Mouse (Mus musculus) forebrain, embryonic 14.5 days (tissue): ENCODE measurements around the gene Mkrn2os. TPM values are rescaled to one million over a fixed set of nuclear protein-coding genes. Genes with fewer than 3 reads are reported as not detected.
A peak's percentile ranks its signal among the peaks of the same experiment; 100 is the strongest.

Source experiments
- ATAC-seq: fragments of 200-750 bp; cut with Nextera tagmentation; 2 replicates; pipeline ENCODE4 v1.8.0; 2017; ENCODE audit warnings: mild to moderate bottlenecking, moderate library complexity
- DNase-seq: peaks from one replicate; pipeline ENCODE4 v3.0.0-alpha.2; 2015; ENCODE audit warnings: low spot score
- H3K27ac ChIP-seq: fragments of 300-500 bp; sonication (generic); 2 replicates; pipeline ENCODE4 v1.5.1; 2014; ENCODE audit warnings: low read depth, mild to moderate bottlenecking, control low read depth, low read length, moderate library complexity
- H3K27me3 ChIP-seq: fragments of 300-500 bp; sonication (generic); replicated peaks from 2 replicates; pipeline ENCODE4 v1.6.1; 2014; ENCODE audit warnings: low read length, control low read depth, mixed read lengths; ENCODE audit not compliant: control insufficient read depth, insufficient read depth
- H3K36me3 ChIP-seq: fragments of 300-500 bp; sonication (generic); 2 replicates; pipeline ENCODE4 v1.6.1; 2014; ENCODE audit warnings: low read length, control low read depth; ENCODE audit not compliant: control insufficient read depth, insufficient read depth
- H3K4me1 ChIP-seq: fragments of 300-500 bp; sonication (generic); 2 replicates; pipeline ENCODE4 v1.6.1; 2014; ENCODE audit warnings: antibody characterized with exemption, low read length, control low read depth; ENCODE audit not compliant: control insufficient read depth, insufficient read depth
- H3K4me2 ChIP-seq: fragments of 300-500 bp; sonication (generic); 2 replicates; pipeline ENCODE4 v1.6.1; 2014; ENCODE audit warnings: mild to moderate bottlenecking, control low read depth, low read length
- H3K4me3 ChIP-seq: fragments of 300-500 bp; sonication (generic); 2 replicates; pipeline ENCODE4 v1.5.1; 2014; ENCODE audit warnings: low read depth, low read length, control low read depth
- H3K9ac ChIP-seq: fragments of 300-500 bp; sonication (generic); 2 replicates; pipeline ENCODE4 v1.6.1; 2014; ENCODE audit warnings: mild to moderate bottlenecking, low read length, control low read depth, moderate library complexity
- H3K9me3 ChIP-seq: fragments of 300-500 bp; sonication (generic); replicated peaks from 2 replicates; pipeline ENCODE4 v1.6.1; 2016; ENCODE audit warnings: low read length, control low read depth, mixed read lengths; ENCODE audit not compliant: control insufficient read depth
- WGBS: fragments of 180-500 bp; shearing (Covaris S2); extraction: QIAGEN DNeasy Blood & Tissue Kit; methylation state at CpG from one replicate; pipeline ENCODE4 v1.1.7; 2014; 5-methylcytosine and 5-hydroxymethylcytosine counted together
- polyA plus RNA-seq: library from polyadenylated mRNA; unstranded; fragments of >200 nt; fragmentation: Nextera tagmentation; extraction: Ambion mirVana; gene quantifications from 2 replicates; pipeline ENCODE4 v1.2.1, GENCODE M21; 2014

Gene Mkrn2os
- polyA plus RNA-seq, 1 experiment from 2014 or later: 0.30 TPM

GRCm38 (mm10) chr6:115610301-115610700 lies 17.9 kb upstream of the Mkrn2os start:
- H3K4me2 ChIP-seq: no peak overlapping the region
- H3K27ac ChIP-seq: no peak overlapping the region
- DNase-seq (no peak), ATAC-seq (no peak)
- no peak overlapping the region for H3K9ac ChIP-seq
- no peaks in the 10 kb centered on the region for H3K9me3 ChIP-seq
- H3K4me3 ChIP-seq: no peak overlapping the region
- no peaks in the 10 kb centered on the region for H3K27me3 ChIP-seq
- WGBS: 95% methylated on average over 5 of the region's 5 CpGs
- peaks cover 59% of the 10 kb centered on the region for H3K36me3 ChIP-seq
- no peaks in the 10 kb centered on the region for H3K4me1 ChIP-seq

- no peak overlapping the region for H3K4me3 ChIP-seq
- WGBS: 72% methylated on average over 3 of the region's 3 CpGs
- H3K36me3 ChIP-seq: peaks cover 48% of the 10 kb centered on the region
- H3K9ac ChIP-seq: no peak overlapping the region
- ATAC-seq (no peak), DNase-seq (peak; percentile 36)
- no peaks in the 10 kb centered on the region for H3K9me3 ChIP-seq
- no peak overlapping the region for H3K4me2 ChIP-seq
- H3K27ac ChIP-seq: no peak overlapping the region
- no peaks in the 10 kb centered on the region for H3K4me1 ChIP-seq
- no peaks in the 10 kb centered on the region for H3K27me3 ChIP-seq
Measured at GRCm38 (mm10) chr6:115609121-115609520, 16.7 kb upstream of the Mkrn2os start.

GRCm38 (mm10) chr6:115607429-115607828 lies 15.1 kb upstream of the Mkrn2os start:
- Histone ChIP-seq H3K9me3 (no peaks in the 10 kb centered on the region), H3K27ac (no peak overlapping the region), H3K4me1 (peaks cover 6% of the 10 kb centered on the region), H3K4me3 (no peak overlapping the region), H3K36me3 (peaks cover 32% of the 10 kb centered on the region), H3K4me2 (no peak overlapping the region), H3K9ac (no peak overlapping the region; the same call in 1 of the 2 replicates), H3K27me3 (no peaks in the 10 kb centered on the region)
- WGBS: 75% methylated on average over 4 of the region's 4 CpGs
- no peak for DNase-seq
- ATAC-seq: no peak

GRCm38 (mm10) chr6:115606461-115606860 lies 14.1 kb upstream of the Mkrn2os start:
- no peak for DNase-seq
- H3K4me2 ChIP-seq: no peak overlapping the region

GRCm38 (mm10) chr6:115601715-115602523 lies 9.5 kb upstream of the Mkrn2os start, which contains the start of gene Mkrn2:
Gene Mkrn2, plus strand, starts transcription at chr6:115601902.
- H3K9ac ChIP-seq: peak within 1 kb of the TSS; percentile 88
- no peaks in the 10 kb centered on the region for H3K27me3 ChIP-seq
- peak within 1 kb of the TSS; percentile 48; the same call in 1 of the 2 replicates for H3K27ac ChIP-seq
- H3K9me3 ChIP-seq: no peaks in the 10 kb centered on the region
- peak; percentile 87 for DNase-seq
- H3K4me2 ChIP-seq: peak within 1 kb of the TSS; percentile 67
- peak; percentile 95 for ATAC-seq
- H3K4me1 ChIP-seq: peaks cover 8% of the 10 kb centered on the region
- WGBS: under 1% methylated on average over 60 of the region's 61 CpGs
- peak within 1 kb of the TSS; percentile 75 for H3K4me3 ChIP-seq
- H3K36me3 ChIP-seq: 0 out of 2 replicates have a peak, but pooled peaks cover 4% of the 10 kb centered on the region

More at GRCm38 (mm10) chr6:115606461-115606860, 14.1 kb upstream of the Mkrn2os start:
- H3K9me3 ChIP-seq: no peaks in the 10 kb centered on the region
- H3K27ac ChIP-seq: no peak overlapping the region
- 86% methylated on average over 1 of the region's 1 CpGs for WGBS
- no peaks in the 10 kb centered on the region for H3K27me3 ChIP-seq
- H3K36me3 ChIP-seq: peaks cover 23% of the 10 kb centered on the region
- peaks cover 8% of the 10 kb centered on the region for H3K4me1 ChIP-seq
- no peak for ATAC-seq
- H3K4me3 ChIP-seq: no peak overlapping the region
- H3K9ac ChIP-seq: no peak overlapping the region

GRCm38 (mm10) chr6:115601322-115601714 lies 8.9 kb upstream of the Mkrn2os start:
- Histone ChIP-seq H3K9me3 (no peaks in the 10 kb centered on the region), H3K27ac (no peak overlapping the region), H3K9ac (0 out of 2 replicates have a peak overlapping the region, but pooled peaks have one; percentile 88), H3K4me3 (peak overlapping the region; percentile 75), H3K4me2 (peak overlapping the region; percentile 67; the same call in 1 of the 2 replicates), H3K36me3 (0 out of 2 replicates have a peak, but pooled peaks cover 4% of the 10 kb centered on the region), H3K27me3 (no peaks in the 10 kb centered on the region), H3K4me1 (peaks cover 8% of the 10 kb centered on the region)
- DNase-seq (no peak), ATAC-seq (peak; percentile 10; the same call in 1 of the 2 replicates)
- WGBS: 67% methylated on average over 4 of the region's 4 CpGs

- Histone ChIP-seq H3K36me3 (no peaks in the 10 kb centered on the region), H3K4me3 (no peak overlapping the region), H3K4me2 (no peak overlapping the region), H3K4me1 (no peaks in the 10 kb centered on the region), H3K9ac (no peak overlapping the region), H3K27ac (no peak overlapping the region), H3K27me3 (no peaks in the 10 kb centered on the region), H3K9me3 (no peaks in the 10 kb centered on the region)
- ATAC-seq (no peak), DNase-seq (no peak)
- WGBS: 68% methylated on average over 3 of the region's 3 CpGs
Measured at GRCm38 (mm10) chr6:115595667-115596066, 3.3 kb upstream of the Mkrn2os start.

- Histone ChIP-seq H3K4me2 (no peak overlapping the region), H3K27me3 (no peaks in the 10 kb centered on the region), H3K4me1 (no peaks in the 10 kb centered on the region), H3K27ac (no peak overlapping the region), H3K36me3 (no peaks in the 10 kb centered on the region), H3K9ac (no peak overlapping the region), H3K4me3 (no peak overlapping the region), H3K9me3 (no peaks in the 10 kb centered on the region)
- no peak for ATAC-seq
- WGBS: 84% methylated on average over 3 of the region's 3 CpGs
- no peak for DNase-seq
Measured at GRCm38 (mm10) chr6:115594463-115594862, 2.1 kb upstream of the Mkrn2os start.

GRCm38 (mm10) chr6:115593252-115593651 lies 876 bp upstream of the Mkrn2os start:
- H3K36me3 ChIP-seq: no peaks in the 10 kb centered on the region
- H3K4me1 ChIP-seq: no peaks in the 10 kb centered on the region
- 69% methylated on average over 4 of the region's 4 CpGs for WGBS
- H3K27me3 ChIP-seq: no peaks in the 10 kb centered on the region
- no peak overlapping the region for H3K9ac ChIP-seq
- H3K4me3 ChIP-seq: no peak overlapping the region
- H3K27ac ChIP-seq: no peak overlapping the region
- ATAC-seq (no peak), DNase-seq (no peak)
- H3K4me2 ChIP-seq: no peak overlapping the region
- no peaks in the 10 kb centered on the region for H3K9me3 ChIP-seq
